Mouse (Mus musculus): ENCODE data around the gene Aqp1. TPM values are rescaled to one million over a fixed set of nuclear protein-coding genes. Genes with fewer than 3 reads are reported as not detected.

The Aqp1 gene
- polyA plus RNA-seq, 1 experiment from 2014 or later, result 19.0 TPM

GRCm38 (mm10) chr6:55396176-55396575 lies 59.9 kb downstream of the Aqp1 start:
- Histone ChIP-seq H3K27me3 (replicated peaks; ENCODE audit: control insufficient read depth, insufficient read depth, low read length) (no peaks in the 10 kb centered on the region), H3K9me3 (ENCODE audit: control insufficient read depth) (no peaks in the 10 kb centered on the region), H3K27ac (ENCODE audit: low read depth, low read length) (no peak overlapping the region), H3K9ac (ENCODE audit: low read depth, low read length) (no peak overlapping the region), H3K4me2 (replicated peaks; ENCODE audit: low read depth) (0 out of 2 replicates have a peak overlapping the region, but pooled peaks have one; percentile 3), H3K4me3 (ENCODE audit: low read depth, low read length) (no peak overlapping the region), H3K36me3 (ENCODE audit: control insufficient read depth, insufficient read depth) (no peaks in the 10 kb centered on the region), H3K4me1 (replicated peaks; ENCODE audit: control insufficient read depth, insufficient read depth, low read length) (no peaks in the 10 kb centered on the region)
- peak; percentile 64 for TF ChIP-seq CTCF (IDR thresholded peaks at IDR 0.05; ENCODE audit: low read depth)
- WGBS, result 39% methylated on average over 3 of the region's 3 CpGs
- ATAC-seq, result 0 out of 2 replicates have a peak, but pooled peaks have one; percentile 28

- Histone ChIP-seq H3K4me2 (replicated peaks; ENCODE audit: low read depth) (0 out of 2 replicates have a peak overlapping the region, but pooled peaks have one; percentile 3), H3K4me3 (ENCODE audit: low read depth, low read length) (no peak overlapping the region), H3K36me3 (ENCODE audit: control insufficient read depth, insufficient read depth) (no peaks in the 10 kb centered on the region), H3K4me1 (replicated peaks; ENCODE audit: control insufficient read depth, insufficient read depth, low read length) (no peaks in the 10 kb centered on the region), H3K9me3 (ENCODE audit: control insufficient read depth) (no peaks in the 10 kb centered on the region), H3K27me3 (replicated peaks; ENCODE audit: control insufficient read depth, insufficient read depth, low read length) (no peaks in the 10 kb centered on the region), H3K27ac (ENCODE audit: low read depth, low read length) (no peak overlapping the region), H3K9ac (ENCODE audit: low read depth, low read length) (no peak overlapping the region)
- 58% methylated on average over 11 of the region's 11 CpGs for WGBS
- ATAC-seq, result no peak
- no peak for TF ChIP-seq CTCF (IDR thresholded peaks at IDR 0.05; ENCODE audit: low read depth)
Observed at GRCm38 (mm10) chr6:55396622-55397041, 60.4 kb downstream of the Aqp1 start.

Small RNA genes lying within 50 kb of the gene (microRNA-seq; reads per million reads assigned to microRNA genes)
- not detected for gene Gm25458

Other genes with a start within 250 kb of the Aqp1 start
- 0.10 and 0.20 TPM in 2 replicates for gene Crhr2, start 203.4 kb upstream of the Aqp1 start, polyA plus RNA-seq (2015; fragmentation: Nextera tagmentation; extraction: Ambion mirVana)
- gene Inmt, start 161.4 kb upstream of the Aqp1 start, polyA plus RNA-seq (2015; fragmentation: Nextera tagmentation; extraction: Ambion mirVana), result 0.10 TPM in 1 of 2 replicates, not detected in the other
- gene Mindy4, start 133.0 kb upstream of the Aqp1 start, polyA plus RNA-seq (2015; fragmentation: Nextera tagmentation; extraction: Ambion mirVana), result 2.1 and 2.3 TPM in 2 replicates
- 0.17 TPM in 1 of 2 replicates, not detected in the other for gene Ghrhr, start 39.9 kb downstream of the Aqp1 start, polyA plus RNA-seq (2015; fragmentation: Nextera tagmentation; extraction: Ambion mirVana)
- gene Adcyap1r1, start 115.5 kb downstream of the Aqp1 start, polyA plus RNA-seq (2015; fragmentation: Nextera tagmentation; extraction: Ambion mirVana), result 2.6 and 2.7 TPM in 2 replicates